Mouse (Mus musculus) midbrain, postnatal 0 days (tissue): Measurements from ENCODE around the gene Ptpn22. TPM values are rescaled to one million over a fixed set of nuclear protein-coding genes. Genes with fewer than 3 reads are reported as not detected.

ENCODE experiments used
- ATAC-seq: fragments of 200-750 bp; cut with Nextera tagmentation; 2 replicates; pipeline ENCODE4 v1.8.0; 2017; ENCODE audit warnings: moderate number of reproducible peaks, mild to moderate bottlenecking, moderate TSS enrichment, moderate library complexity; ENCODE audit not compliant: low FRiP score
- DNase-seq: peaks from one replicate; pipeline ENCODE4 v3.0.0-alpha.2; 2015; ENCODE audit warnings: low spot score
- H3K27ac ChIP-seq: fragments of 300-500 bp; sonication (generic); 2 replicates; pipeline ENCODE4 v1.5.1; 2014; ENCODE audit warnings: low read depth, mild to moderate bottlenecking, low read length, mixed read lengths
- H3K27me3 ChIP-seq: fragments of 300-500 bp; sonication (generic); 2 replicates; pipeline ENCODE4 v1.6.1; 2014; ENCODE audit warnings: low read length, control low read depth, mixed read lengths; ENCODE audit not compliant: insufficient read depth
- H3K36me3 ChIP-seq: fragments of 300-500 bp; sonication (generic); 2 replicates; pipeline ENCODE4 v1.6.1; 2014; ENCODE audit warnings: low read length, control low read depth, mixed read lengths; ENCODE audit not compliant: insufficient read depth
- H3K4me1 ChIP-seq: fragments of 300-500 bp; sonication (generic); 2 replicates; pipeline ENCODE4 v1.6.1; 2014; ENCODE audit warnings: mild to moderate bottlenecking, control low read depth, antibody characterized with exemption, low read length, mixed read lengths; ENCODE audit not compliant: insufficient read depth
- H3K4me2 ChIP-seq: fragments of 300-500 bp; sonication (generic); 2 replicates; pipeline ENCODE4 v1.6.1; 2014; ENCODE audit warnings: low read depth, mild to moderate bottlenecking, low read length, mixed read lengths; ENCODE audit not compliant: poor library complexity, severe bottlenecking
- H3K4me3 ChIP-seq: fragments of 300-500 bp; sonication (generic); 2 replicates; pipeline ENCODE4 v1.5.1; 2014; ENCODE audit warnings: low read depth, mild to moderate bottlenecking, low read length, moderate library complexity
- H3K9ac ChIP-seq: fragments of 300-500 bp; sonication (generic); replicated peaks from 2 replicates; pipeline ENCODE4 v1.6.1; 2014; ENCODE audit warnings: mild to moderate bottlenecking, low read length, moderate library complexity, mixed read lengths; ENCODE audit not compliant: poor library complexity, severe bottlenecking
- H3K9me3 ChIP-seq: fragments of 300-500 bp; sonication (generic); 2 replicates; pipeline ENCODE4 v1.6.1; 2016; ENCODE audit warnings: low read length, control low read depth
- CTCF ChIP-seq: IDR thresholded peaks from 2 replicates; pipeline ENCODE4 v1.5.1; 2016; ENCODE audit warnings: antibody characterized with exemption, mild to moderate bottlenecking
- WGBS: fragments of 180-500 bp; shearing (Covaris S2); extraction: QIAGEN DNeasy Blood & Tissue Kit; methylation state at CpG from one replicate; pipeline ENCODE4 v1.1.7; 2014; 5-methylcytosine and 5-hydroxymethylcytosine counted together
- polyA plus RNA-seq: library from polyadenylated mRNA; unstranded; fragments of >200 nt; fragmentation: Nextera tagmentation; extraction: Ambion mirVana; gene quantifications from 2 replicates; pipeline ENCODE4 v1.2.1, GENCODE M21; 2015
- total RNA-seq: library from RNA; depleted of rRNA; stranded (reverse); fragments of >200 nt; gene quantifications from 2 replicates; pipeline ENCODE4 v1.2.3, GENCODE M21; 2014

Gene Ptpn22
- total and polyA plus RNA-seq, 2 experiments from 2014 or later = 0.43 TPM; not detected in 1

DNA sequence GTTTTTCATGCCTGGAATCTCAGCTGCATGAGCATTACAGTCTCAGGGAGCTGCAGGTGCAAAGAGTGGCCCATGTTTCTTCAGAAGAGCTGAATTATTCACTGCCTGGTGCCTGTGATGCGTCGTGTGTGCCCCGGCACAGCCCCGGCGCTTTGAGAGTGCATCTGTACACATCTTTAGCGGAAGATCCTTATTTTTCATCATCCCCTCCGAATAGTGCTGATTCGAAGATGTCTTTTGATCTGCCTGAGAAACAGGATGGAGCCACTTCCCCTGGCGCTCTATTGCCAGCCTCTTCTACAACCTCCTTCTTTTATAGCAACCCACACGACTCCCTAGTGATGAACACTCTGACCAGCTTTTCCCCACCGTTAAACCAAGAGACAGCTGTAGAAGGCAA is 26.4 kb downstream of the Ptpn22 start:
- Histone ChIP-seq H3K4me3 (no peak overlapping the region), H3K4me1 (no peaks in the 10 kb centered on the region), H3K9me3 (no peaks in the 10 kb centered on the region), H3K4me2 (no peak overlapping the region), H3K36me3 (no peaks in the 10 kb centered on the region), H3K27ac (no peak overlapping the region), H3K9ac (no peak overlapping the region), H3K27me3 (no peaks in the 10 kb centered on the region)
- ATAC-seq (no peak), DNase-seq (no peak)
- WGBS = 62% methylated on average over 11 of the region's 11 CpGs
- no peak for TF ChIP-seq CTCF

DNA sequence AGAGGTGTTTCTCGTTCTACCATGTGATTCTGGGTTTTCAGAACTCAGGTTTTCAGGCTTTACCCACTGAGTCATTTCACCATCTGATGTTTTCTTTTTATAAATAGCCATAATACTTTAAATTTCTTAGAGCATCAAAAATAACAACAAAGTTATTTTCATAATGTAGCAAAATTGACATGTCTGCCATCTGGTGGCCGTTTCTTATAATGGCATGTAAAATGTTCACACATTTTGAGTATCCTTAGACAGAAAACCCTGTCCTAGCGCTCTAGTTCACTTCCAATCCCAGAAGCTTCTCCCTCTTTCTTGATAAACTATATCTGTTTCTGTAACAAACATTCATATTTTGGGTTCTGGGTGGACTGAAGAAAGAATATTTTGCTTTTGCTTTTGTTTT is 28.0 kb downstream of the Ptpn22 start:
- TF ChIP-seq CTCF = peak; percentile 78
- Histone ChIP-seq H3K27ac (no peak overlapping the region), H3K9me3 (no peaks in the 10 kb centered on the region), H3K27me3 (no peaks in the 10 kb centered on the region), H3K4me1 (no peaks in the 10 kb centered on the region), H3K9ac (no peak overlapping the region), H3K36me3 (no peaks in the 10 kb centered on the region), H3K4me2 (no peak overlapping the region), H3K4me3 (no peak overlapping the region)
- WGBS = 22% methylated on average over 3 of the region's 3 CpGs
- ATAC-seq (no peak), DNase-seq (peak; percentile 63)

DNA sequence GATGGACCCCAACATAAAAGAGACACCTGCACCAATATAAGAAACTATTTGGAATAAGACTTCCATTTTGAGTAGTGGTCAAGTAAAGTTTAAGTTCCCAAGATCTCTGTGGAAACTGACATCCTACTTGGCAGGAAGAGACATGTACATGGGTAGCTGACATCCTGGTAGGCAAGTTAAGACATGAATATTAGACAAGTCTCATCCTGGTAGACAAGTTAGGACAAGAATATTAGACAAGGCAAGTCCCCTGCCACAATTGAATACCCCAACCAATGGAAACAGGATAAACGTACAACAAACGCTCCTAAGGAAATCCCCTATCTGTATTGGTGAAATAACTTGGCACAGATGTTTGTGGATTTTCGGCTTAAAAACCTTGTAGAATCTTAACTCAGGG is 33.8 kb downstream of the Ptpn22 start:
- Histone ChIP-seq H3K4me3 (no peak overlapping the region), H3K9ac (no peak overlapping the region), H3K27ac (no peak overlapping the region), H3K4me2 (no peak overlapping the region), H3K9me3 (no peaks in the 10 kb centered on the region), H3K27me3 (no peaks in the 10 kb centered on the region), H3K36me3 (no peaks in the 10 kb centered on the region), H3K4me1 (no peaks in the 10 kb centered on the region)
- WGBS = 91% methylated on average over 3 of the region's 3 CpGs
- ATAC-seq (no peak), DNase-seq (no peak)
- no peak for TF ChIP-seq CTCF

DNA sequence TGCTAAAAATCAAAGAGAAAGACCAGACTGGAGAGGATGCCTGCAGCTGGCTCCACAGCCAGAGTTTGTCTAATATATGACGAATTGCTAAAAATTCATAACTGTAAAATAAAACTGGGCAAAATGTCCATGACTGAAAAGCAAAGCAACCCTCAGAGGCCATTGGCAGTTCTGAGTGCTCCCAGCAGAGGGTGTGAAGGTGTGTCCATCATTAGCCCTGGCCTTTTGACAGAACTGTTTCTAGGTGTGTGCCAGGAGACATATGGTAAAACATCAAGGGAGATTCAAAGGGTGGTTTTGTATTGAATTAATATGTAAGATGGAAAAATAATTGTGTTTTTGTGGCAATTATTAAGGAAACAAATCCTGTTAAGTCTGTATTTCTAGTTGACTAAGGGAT is 45.1 kb downstream of the Ptpn22 start:
- H3K4me3 ChIP-seq = no peak overlapping the region
- no peaks in the 10 kb centered on the region for H3K9me3 ChIP-seq
- no peak overlapping the region for H3K27ac ChIP-seq
- no peak overlapping the region for H3K4me2 ChIP-seq
- H3K9ac ChIP-seq = no peak overlapping the region
- TF ChIP-seq CTCF = peak; percentile 55
- ATAC-seq = no peak
- no peaks in the 10 kb centered on the region for H3K36me3 ChIP-seq
- DNase-seq = peak; percentile 36
- H3K27me3 ChIP-seq = no peaks in the 10 kb centered on the region
- 81% methylated on average over 1 of the region's 1 CpGs for WGBS
- H3K4me1 ChIP-seq = no peaks in the 10 kb centered on the region

DNA sequence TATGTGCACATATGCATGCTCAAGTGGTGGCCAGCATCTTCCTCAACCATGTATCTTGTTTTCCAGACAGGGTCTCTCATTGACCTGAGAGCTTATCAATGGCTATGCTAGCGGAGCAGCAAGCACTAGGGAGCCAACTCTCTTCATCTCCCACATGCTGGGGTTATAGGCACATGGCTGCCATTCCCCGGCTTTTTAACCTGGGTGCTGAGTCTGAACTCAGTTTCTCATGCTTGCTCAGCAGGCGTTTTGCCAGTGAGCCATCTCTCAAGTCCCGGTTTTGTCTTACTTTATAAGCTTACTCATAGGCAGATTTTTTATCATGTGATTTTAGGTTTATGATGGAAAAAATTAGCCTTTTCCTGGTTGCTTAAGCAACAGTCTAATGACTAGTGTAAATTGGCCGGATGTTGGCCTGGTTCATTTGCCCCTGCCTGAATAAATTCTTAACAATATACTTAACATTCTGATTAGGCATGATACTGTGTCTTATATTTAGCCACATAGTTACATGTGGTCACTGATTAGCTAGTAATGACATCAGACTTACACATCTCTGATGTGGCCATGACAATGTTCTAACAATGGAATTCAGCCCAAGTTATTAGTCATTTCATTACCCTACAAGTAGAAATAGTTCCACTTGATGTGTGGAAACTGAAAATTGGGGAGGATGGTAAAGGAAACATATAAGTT is 47.9 kb downstream of the Ptpn22 start:
- 84% methylated on average over 5 of the region's 5 CpGs for WGBS
- no peak overlapping the region for H3K27ac ChIP-seq
- DNase-seq = no peak

DNA sequence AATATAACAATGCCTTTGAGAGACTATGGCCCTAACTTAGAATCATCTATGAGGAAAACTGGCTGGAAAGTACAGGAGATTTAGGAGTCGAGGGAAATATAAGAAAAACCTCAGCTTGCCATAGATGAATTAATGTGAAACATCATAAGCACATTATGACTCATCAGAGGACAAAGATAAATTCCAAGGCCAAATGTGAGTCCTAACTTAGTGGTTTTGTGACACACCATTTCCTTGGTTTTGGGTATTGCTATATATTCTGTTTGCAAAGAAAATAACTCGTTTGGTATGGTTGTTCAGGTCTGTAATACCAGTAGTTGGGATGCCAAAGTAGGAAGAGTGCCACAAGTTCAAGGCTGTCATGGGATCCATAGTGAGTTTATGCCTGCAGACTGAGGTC is 49.2 kb downstream of the Ptpn22 start:
- DNase-seq (no peak), ATAC-seq (no peak)
- no peak for TF ChIP-seq CTCF
- Histone ChIP-seq H3K36me3 (no peaks in the 10 kb centered on the region), H3K4me3 (no peak overlapping the region), H3K4me2 (no peak overlapping the region), H3K27me3 (no peaks in the 10 kb centered on the region), H3K27ac (no peak overlapping the region), H3K4me1 (no peaks in the 10 kb centered on the region), H3K9me3 (no peaks in the 10 kb centered on the region), H3K9ac (no peak overlapping the region)
- WGBS = 79% methylated on average over 2 of the region's 2 CpGs

More for the DNA sequence above, 47.9 kb downstream of the Ptpn22 start:
- no peak for TF ChIP-seq CTCF
- H3K36me3 ChIP-seq = no peaks in the 10 kb centered on the region
- no peaks in the 10 kb centered on the region for H3K9me3 ChIP-seq
- no peaks in the 10 kb centered on the region for H3K27me3 ChIP-seq
- no peak overlapping the region for H3K4me3 ChIP-seq
- no peak overlapping the region for H3K4me2 ChIP-seq
- no peak for ATAC-seq
- no peak overlapping the region for H3K9ac ChIP-seq
- H3K4me1 ChIP-seq = no peaks in the 10 kb centered on the region
